Mouse (Mus musculus): ENCODE results near the gene Capn7. TPM values are rescaled to one million over a fixed set of nuclear protein-coding genes. Genes with fewer than 3 reads are reported as not detected.

The Capn7 gene
- total RNA-seq, 2 experiments from 2014 or later: 18.0 to 23.8 TPM

- ATAC-seq (replicated peaks; ENCODE audit: low FRiP score, poor library complexity, severe bottlenecking): no peak
These were observed 8.9 kb downstream of the Capn7 start for GRCm38 (mm10) chr14:31345367-31345766.

- no peak for ATAC-seq (replicated peaks; ENCODE audit: low FRiP score, poor library complexity, severe bottlenecking)
These were observed 25.8 kb downstream of the Capn7 start for GRCm38 (mm10) chr14:31362236-31362635.

DNA sequence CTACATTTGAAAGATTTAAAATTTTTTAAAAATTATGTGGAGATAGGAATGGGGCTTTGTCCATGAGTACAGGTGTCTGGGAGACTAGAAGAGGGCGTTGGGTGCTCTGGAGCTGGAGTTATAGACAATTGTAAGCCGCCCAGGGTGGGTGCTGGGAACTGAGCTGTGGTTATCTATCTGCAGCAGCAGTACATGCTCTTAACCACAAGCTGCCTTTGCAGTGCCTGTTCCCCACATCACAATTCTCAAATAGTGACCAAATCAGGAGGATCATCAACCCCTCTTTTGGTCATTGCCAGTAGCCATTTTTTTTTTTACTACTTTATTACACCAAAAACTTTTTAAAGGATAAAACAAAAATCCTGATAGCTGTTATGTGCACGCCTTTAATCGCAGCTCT, 28.2 kb downstream of the Capn7 start:
- no peak for ATAC-seq (replicated peaks; ENCODE audit: low FRiP score, poor library complexity, severe bottlenecking)

DNA sequence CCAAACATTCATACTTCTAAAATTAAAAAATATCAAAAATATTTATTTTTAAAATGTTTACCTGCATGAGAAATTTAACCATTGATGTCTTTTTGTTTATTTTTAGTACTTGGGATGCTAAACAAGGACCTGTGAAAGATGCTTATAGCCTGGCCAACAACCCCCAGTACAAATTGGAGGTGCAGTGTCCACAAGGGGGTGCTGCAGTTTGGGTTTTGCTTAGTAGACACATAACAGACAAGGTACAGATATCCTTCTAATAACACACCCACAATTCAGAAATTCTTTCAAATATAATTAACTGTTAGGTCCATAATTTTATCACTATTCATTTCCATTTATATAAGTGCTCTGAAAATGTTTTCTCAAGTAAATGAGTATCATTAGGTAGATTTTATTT, 28.9 kb downstream of the Capn7 start:
- no peak for ATAC-seq (replicated peaks; ENCODE audit: low FRiP score, poor library complexity, severe bottlenecking)

- ATAC-seq (replicated peaks; ENCODE audit: low FRiP score, poor library complexity, severe bottlenecking): no peak
These were observed 31.5 kb downstream of the Capn7 start for GRCm38 (mm10) chr14:31367951-31368350.

DNA sequence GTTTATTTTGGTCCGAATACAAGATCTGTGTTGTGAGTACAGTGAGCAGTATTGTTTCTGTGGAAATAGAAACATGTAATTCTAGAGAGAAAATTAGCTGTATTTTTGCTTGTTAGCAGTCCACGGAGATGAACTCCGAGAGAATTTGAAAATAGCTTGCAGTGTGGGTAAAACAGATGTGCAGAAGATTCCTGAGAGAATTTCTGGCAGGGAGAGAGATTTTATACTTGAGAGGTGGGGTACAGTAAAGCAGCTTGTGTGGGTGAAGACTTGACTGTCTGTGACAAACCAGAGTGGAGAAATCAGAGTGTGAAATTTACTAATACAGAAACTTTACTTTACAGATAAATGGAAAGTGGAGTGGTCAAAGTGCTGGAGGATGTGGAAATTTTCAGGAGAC, 32.9 kb downstream of the Capn7 start:
- ATAC-seq (replicated peaks; ENCODE audit: low FRiP score, poor library complexity, severe bottlenecking): no peak

GRCm38 (mm10) chr14:31374390-31374789, 38.0 kb downstream of the Capn7 start:
- ATAC-seq (replicated peaks; ENCODE audit: low FRiP score, poor library complexity, severe bottlenecking): no peak

- ATAC-seq (replicated peaks; ENCODE audit: low FRiP score, poor library complexity, severe bottlenecking): no peak
These were observed 39.9 kb downstream of the Capn7 start for GRCm38 (mm10) chr14:31376331-31376730.

GRCm38 (mm10) chr14:31382276-31382675, 45.8 kb downstream of the Capn7 start:
- ATAC-seq (replicated peaks; ENCODE audit: low FRiP score, poor library complexity, severe bottlenecking): no peak

DNA sequence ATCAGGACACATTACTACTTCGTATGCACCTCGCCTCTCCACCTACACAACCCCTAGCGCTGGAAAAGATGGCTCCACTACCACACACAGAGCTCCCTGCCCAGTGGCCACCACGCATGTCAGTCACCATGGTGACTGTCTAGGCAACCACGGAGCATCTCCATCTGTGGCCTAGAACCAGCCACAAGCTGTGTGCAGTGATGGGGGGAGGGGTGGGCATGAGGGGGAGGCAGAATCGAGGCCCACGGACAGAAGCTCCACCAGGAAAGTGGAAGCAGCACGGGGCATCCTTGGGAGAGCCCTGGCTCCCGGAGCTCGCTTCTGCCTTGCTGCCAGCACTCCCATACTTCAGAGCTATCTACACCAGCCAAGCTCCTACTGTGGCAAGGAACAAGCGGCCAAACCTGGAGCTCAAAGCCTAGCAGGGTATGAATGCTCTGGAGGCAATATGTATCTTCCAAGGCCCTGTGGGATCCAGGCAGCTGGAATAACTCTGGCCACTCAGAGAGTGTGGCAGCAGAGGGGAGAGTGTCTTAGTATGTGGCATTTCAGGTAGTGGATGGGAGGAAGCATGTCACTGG, 47.1 kb downstream of the Capn7 start:
- ATAC-seq (replicated peaks; ENCODE audit: low FRiP score, poor library complexity, severe bottlenecking): no peak

DNA sequence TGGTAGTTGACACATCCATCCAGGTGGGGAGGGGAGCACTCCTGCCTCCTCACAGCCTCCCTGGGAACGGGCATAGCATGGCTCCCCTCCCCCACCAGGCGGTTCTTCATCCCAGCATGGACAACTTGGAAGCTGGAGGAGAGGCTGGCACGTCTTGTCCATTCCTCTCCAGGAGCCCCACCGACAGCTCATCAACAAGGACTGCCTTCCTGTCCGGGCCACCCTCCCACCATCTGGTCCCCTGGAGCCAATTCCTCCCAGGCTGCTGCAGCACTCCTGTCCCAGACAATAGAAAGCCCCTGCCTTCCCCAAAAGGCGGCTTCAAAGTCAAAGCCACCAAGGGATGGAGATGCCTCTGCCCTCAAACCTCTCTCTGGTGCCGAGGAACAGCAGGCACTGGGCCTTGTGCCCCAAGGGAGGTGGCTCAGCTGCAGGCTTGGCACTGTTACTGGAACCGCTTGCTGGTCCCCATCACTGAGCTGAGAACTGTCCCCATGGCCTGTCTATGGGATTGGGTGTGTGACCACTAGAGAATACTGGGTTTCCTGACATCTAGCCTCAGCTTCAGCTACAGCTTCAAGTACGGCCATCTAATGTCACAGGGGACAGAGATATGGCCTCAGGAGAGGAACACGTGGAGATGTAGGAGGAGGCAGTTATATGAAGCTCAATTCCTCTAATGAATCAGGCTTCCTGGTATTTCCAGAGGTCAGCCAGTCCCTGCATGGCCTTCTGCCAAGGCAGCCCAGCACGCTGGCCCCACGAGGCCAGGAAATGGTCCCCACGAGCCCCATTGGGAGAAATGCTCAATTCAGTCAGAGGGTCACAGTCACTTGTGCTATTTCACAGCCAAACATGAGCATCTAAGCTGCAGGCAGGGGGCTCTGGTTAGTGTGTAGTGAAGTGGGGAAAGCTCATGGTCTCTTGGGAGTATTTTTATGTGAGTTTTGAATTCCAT, 48.2 kb downstream of the Capn7 start:
- ATAC-seq (replicated peaks; ENCODE audit: low FRiP score, poor library complexity, severe bottlenecking): no peak

GRCm38 (mm10) chr14:31385406-31385805, 49.0 kb downstream of the Capn7 start:
- no peak for ATAC-seq (replicated peaks; ENCODE audit: low FRiP score, poor library complexity, severe bottlenecking)

GRCm38 (mm10) chr14:31385977-31386697, 49.7 kb downstream of the Capn7 start:
- no peak for ATAC-seq (replicated peaks; ENCODE audit: low FRiP score, poor library complexity, severe bottlenecking)

DNA sequence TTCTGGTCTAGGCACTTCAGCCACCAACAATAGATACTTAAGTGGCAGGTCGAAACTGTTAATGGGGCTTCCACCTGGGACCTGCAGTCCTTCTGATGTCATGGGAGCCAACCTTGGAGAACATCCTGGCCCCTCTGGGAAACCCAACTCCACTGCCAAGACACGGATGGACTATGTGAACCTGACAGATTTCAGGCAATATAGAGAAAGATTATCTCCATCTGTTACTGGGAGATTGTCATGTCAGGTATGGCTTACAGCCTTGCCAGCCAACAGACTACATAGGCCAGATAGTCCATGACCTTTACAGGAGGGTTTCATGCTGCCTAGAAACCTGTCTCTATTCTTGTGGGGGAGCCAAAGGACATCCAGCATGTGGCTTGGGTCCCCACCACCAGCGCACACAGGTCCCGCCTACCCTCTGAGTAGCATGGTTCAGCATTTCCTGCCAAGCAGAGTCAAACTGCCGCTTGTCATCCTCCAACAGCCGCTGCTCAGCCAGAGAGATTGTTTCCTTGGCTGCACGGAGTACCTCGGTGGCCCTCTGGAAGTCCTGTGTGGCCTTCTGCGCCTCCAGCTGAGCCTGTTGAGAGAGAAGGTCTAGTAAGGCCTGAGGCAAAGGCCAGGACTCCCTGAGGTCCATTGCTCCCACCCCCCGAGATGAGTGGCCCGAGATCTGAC, 51.0 kb downstream of the Capn7 start:
- ATAC-seq (replicated peaks; ENCODE audit: low FRiP score, poor library complexity, severe bottlenecking): no peak

DNA sequence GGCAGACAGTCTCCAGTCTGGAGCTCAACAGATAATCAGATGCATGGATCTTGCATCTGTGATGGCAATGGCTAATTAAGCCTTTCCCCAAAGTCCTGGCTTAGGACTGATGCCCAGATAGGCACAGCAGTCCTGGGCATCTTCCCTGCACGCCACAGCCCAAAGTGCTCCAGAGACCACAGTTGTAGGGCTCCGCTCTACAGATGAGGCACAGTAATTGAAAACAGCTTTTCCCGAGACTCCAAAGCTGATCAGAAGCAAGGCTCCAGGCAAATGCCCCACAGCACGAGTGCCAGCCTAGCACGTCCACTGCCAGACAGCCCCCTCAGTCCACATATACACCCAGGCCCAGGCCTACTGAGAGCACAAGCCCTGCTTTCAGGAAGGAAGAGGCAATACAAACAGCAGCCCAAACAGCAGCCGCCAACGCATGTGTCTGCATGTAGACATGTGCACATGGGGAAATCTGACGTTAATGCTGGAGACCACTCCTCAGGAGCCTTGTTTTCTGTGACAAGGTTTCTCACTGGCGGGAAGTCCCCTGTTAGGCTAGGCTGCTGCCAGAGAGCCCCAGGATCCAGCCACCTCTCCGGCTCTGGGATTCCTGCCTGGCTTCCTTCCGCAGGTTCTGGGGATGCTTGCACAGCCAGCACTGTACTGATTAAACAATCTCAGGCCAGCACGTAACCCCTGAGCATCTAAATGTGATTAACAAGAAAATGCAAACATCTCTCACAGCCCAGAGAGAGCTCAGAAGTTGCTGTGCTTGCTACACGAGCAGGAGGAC, 51.8 kb downstream of the Capn7 start:
- ATAC-seq (replicated peaks; ENCODE audit: low FRiP score, poor library complexity, severe bottlenecking): no peak

- ATAC-seq (replicated peaks; ENCODE audit: low FRiP score, poor library complexity, severe bottlenecking): no peak
These were observed 53.1 kb downstream of the Capn7 start for GRCm38 (mm10) chr14:31389421-31390147.

DNA sequence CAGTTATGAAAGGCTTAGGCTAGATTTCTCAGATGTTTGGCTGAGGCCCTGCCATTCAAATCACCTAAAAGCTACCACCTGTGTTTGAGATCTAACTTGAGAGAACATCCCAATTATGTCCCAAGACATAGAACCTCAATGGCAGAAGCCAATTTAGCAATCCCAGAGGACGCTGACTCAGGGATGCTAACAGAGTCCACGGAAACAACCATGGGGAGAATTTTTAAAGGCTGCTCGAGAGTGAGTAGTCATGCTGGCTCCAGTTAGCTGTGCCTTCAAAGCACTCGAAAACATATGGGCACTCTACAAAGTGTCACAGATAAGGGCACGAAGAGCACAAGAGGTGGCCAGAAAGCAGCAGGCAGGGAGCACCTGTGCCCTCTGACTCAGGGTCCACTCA, 55.9 kb downstream of the Capn7 start:
- ATAC-seq (replicated peaks; ENCODE audit: low FRiP score, poor library complexity, severe bottlenecking): no peak

DNA sequence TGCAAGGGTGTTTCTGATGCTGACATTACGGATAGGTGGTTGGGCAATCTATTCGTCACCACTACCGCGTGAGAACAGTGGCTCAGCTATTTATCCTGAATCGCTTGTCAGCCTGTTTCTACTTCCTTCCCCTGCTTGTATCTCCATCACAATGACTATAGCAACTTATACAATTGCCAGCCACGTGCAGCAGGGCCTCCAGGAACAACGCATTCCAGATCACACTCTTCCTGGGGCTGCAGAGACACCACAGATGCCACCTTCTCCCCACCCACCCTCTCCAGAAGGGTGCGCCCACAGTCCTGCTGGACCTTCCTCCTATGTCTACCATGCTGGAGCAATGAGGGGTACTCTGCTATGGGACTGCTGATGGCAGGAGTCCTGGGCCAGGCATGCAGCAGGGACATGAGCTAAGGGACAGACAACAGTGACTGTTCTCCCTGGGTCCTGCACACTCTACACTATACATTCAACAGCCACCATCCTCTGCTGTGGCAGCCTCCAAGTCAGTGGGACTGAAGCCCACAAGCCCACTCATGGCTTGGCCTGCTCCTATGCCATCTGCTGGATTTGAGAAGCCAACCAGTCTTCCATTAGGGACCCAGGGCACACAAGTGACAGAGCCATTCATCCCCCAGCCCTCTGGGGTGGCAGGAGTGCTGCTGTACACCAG, 56.6 kb downstream of the Capn7 start:
- no peak for ATAC-seq (replicated peaks; ENCODE audit: low FRiP score, poor library complexity, severe bottlenecking)
